In the genomic region with DNA sequence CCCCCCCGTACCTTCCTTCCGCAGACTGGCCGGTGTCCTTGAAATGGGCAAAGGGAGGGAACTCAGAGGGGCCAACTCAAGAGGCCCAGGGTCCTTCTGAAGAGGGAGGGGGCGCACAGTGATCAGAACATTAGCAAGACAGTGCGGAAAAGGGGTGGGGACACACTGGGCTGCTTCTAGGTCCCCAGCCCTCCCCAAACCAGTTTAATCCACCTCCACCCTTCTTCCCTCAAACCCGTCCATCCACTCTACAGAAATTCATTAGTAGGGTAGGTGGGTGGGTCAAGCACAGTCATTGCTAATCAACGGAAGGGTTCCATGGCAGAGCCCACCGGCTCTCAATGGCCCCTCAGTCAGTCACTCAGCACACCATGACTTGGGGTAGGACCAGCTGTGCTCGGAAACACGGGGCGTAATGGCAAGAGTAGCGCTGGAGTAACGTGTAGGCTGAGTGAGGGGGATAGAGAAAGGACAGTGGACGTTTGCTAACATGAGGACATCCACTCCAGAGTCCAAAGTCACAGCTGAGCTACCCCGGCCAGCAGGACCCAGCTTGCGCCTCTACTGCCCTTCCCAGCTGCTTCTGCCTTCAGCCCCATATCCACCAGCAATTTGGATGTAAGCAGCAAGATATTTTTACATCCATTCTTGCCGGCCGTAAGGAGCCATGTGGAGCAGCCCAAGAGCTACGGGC, we compare ENCODE assay signal across 13 mouse cellular contexts. TPM values are rescaled to one million over a fixed set of nuclear protein-coding genes. Genes with fewer than 3 reads are reported as not detected.
A peak's percentile ranks its signal among the peaks of the same experiment; 100 is the strongest.
DNase-seq lines count a peak whose midpoint lies in the region; ATAC-seq and TF ChIP-seq lines count a peak whose summit lies in the region.
"Had no signal": no experiment of that assay in that cellular context is flagged by ENCODE, and none has a peak within 500 bp of the region (broad histone marks: within the 10 kb centered on the region; RNA-seq: fewer than 3 reads in every experiment).

No protein-coding gene starts in this region.

- no peak for DNase-seq in forebrain, embryonic 10.5 days (ENCODE audit: extremely low spot score, low spot score)
- no peak for DNase-seq in kidney, postnatal 0 days (ENCODE audit: low spot score)
- no peak for DNase-seq in kidney, postnatal 10 days
- DNase-seq in thymus, postnatal 0 days (ENCODE audit: low spot score), result no peak
- DNase-seq in midbrain, embryonic 14.5 days, result no peak
- DNase-seq: adrenal gland, postnatal 25 days; cerebellum, adult 11-12 months; kidney, postnatal 36 days had no signal

- 41% methylated on average over 18 of the region's 19 CpGs for WGBS in forebrain, embryonic 10.5 days
- 48% methylated on average over 17 of the region's 19 CpGs for WGBS in forebrain, embryonic 16.5 days
- 37% methylated on average over 19 of the region's 19 CpGs for WGBS in kidney, postnatal 0 days
- 34% methylated on average over 19 of the region's 19 CpGs for WGBS in embryonic facial prominence, embryonic 13.5 days
- 58% methylated on average over 17 of the region's 19 CpGs for WGBS in liver, embryonic 16.5 days (ENCODE audit: insufficient replicate concordance)
- WGBS in midbrain, embryonic 14.5 days, result 49% methylated on average over 19 of the region's 19 CpGs

- H3K36me3 ChIP-seq in forebrain, embryonic 10.5 days (replicated peaks), result no peaks in the 10 kb centered on the region
- no peaks in the 10 kb centered on the region for H3K36me3 ChIP-seq in forebrain, embryonic 16.5 days (ENCODE audit: control insufficient read depth, insufficient read depth)
- H3K36me3 ChIP-seq in kidney, postnatal 0 days (ENCODE audit: insufficient read depth, low read length), result no peaks in the 10 kb centered on the region
- no peaks in the 10 kb centered on the region for H3K36me3 ChIP-seq in embryonic facial prominence, embryonic 13.5 days
- no peaks in the 10 kb centered on the region for H3K36me3 ChIP-seq in liver, embryonic 16.5 days (ENCODE audit: control insufficient read depth, insufficient read depth)
- no peaks in the 10 kb centered on the region for H3K36me3 ChIP-seq in midbrain, embryonic 14.5 days (ENCODE audit: control insufficient read depth, insufficient read depth, low read length)
- H3K36me3 ChIP-seq: midbrain, embryonic 12.5 days; neural tube, embryonic 13.5 days had no signal

- peaks cover 50% of the 10 kb centered on the region for H3K27me3 ChIP-seq in forebrain, embryonic 10.5 days (ENCODE audit: poor library complexity, severe bottlenecking)
- H3K27me3 ChIP-seq in forebrain, embryonic 16.5 days (replicated peaks; ENCODE audit: control insufficient read depth, insufficient read depth, low read length), result peaks cover 24% of the 10 kb centered on the region
- no peaks in the 10 kb centered on the region for H3K27me3 ChIP-seq in kidney, postnatal 0 days (ENCODE audit: insufficient read depth, low read length)
- peaks cover 48% of the 10 kb centered on the region for H3K27me3 ChIP-seq in embryonic facial prominence, embryonic 13.5 days
- H3K27me3 ChIP-seq in liver, embryonic 16.5 days (ENCODE audit: control insufficient read depth, insufficient read depth, low read depth, low read length), result no peaks in the 10 kb centered on the region; the same call in 1 of the 2 replicates
- H3K27me3 ChIP-seq in midbrain, embryonic 14.5 days (ENCODE audit: control insufficient read depth, insufficient read depth, low read length), result peaks cover 27% of the 10 kb centered on the region

- H3K4me2 ChIP-seq in forebrain, embryonic 16.5 days (ENCODE audit: low read length), result no peak overlapping the region
- peak overlapping the region; percentile 30 for H3K4me2 ChIP-seq in kidney, postnatal 0 days (ENCODE audit: low read length)
- H3K4me2 ChIP-seq in embryonic facial prominence, embryonic 13.5 days, result peak overlapping the region; percentile 46
- no peak overlapping the region for H3K4me2 ChIP-seq in liver, embryonic 16.5 days (ENCODE audit: low read depth, low read length)
- no peak overlapping the region for H3K4me2 ChIP-seq in midbrain, embryonic 14.5 days (ENCODE audit: low read length)
- H3K4me2 ChIP-seq: neural tube, embryonic 13.5 days had no signal

- no peaks in the 10 kb centered on the region for H3K9me3 ChIP-seq in forebrain, embryonic 10.5 days
- H3K9me3 ChIP-seq in forebrain, embryonic 16.5 days (ENCODE audit: control insufficient read depth, low read length), result no peaks in the 10 kb centered on the region
- H3K9me3 ChIP-seq in kidney, postnatal 0 days (replicated peaks; ENCODE audit: low read length), result no peaks in the 10 kb centered on the region
- H3K9me3 ChIP-seq in embryonic facial prominence, embryonic 13.5 days, result no peaks in the 10 kb centered on the region
- H3K9me3 ChIP-seq in liver, embryonic 16.5 days (replicated peaks; ENCODE audit: control insufficient read depth, low read length), result no peaks in the 10 kb centered on the region
- no peaks in the 10 kb centered on the region for H3K9me3 ChIP-seq in midbrain, embryonic 14.5 days (ENCODE audit: control insufficient read depth, low read length)
- H3K9me3 ChIP-seq: midbrain, embryonic 12.5 days; neural tube, embryonic 13.5 days had no signal

- TF ChIP-seq CTCF in kidney, postnatal 0 days (IDR thresholded peaks at IDR 0.05; ENCODE audit: low read depth), result no peak

- peaks cover 25% of the 10 kb centered on the region for H3K4me1 ChIP-seq in forebrain, embryonic 10.5 days
- no peaks in the 10 kb centered on the region for H3K4me1 ChIP-seq in forebrain, embryonic 16.5 days (replicated peaks; ENCODE audit: control insufficient read depth, insufficient read depth, low read length)
- no peaks in the 10 kb centered on the region for H3K4me1 ChIP-seq in kidney, postnatal 0 days (replicated peaks; ENCODE audit: insufficient read depth, low read length)
- peaks cover 17% of the 10 kb centered on the region for H3K4me1 ChIP-seq in embryonic facial prominence, embryonic 13.5 days
- H3K4me1 ChIP-seq in liver, embryonic 16.5 days (ENCODE audit: control insufficient read depth, low read depth, low read length), result peaks cover 3% of the 10 kb centered on the region
- H3K4me1 ChIP-seq in midbrain, embryonic 14.5 days (ENCODE audit: control insufficient read depth, insufficient read depth, low read length), result no peaks in the 10 kb centered on the region

- no peak overlapping the region for H3K9ac ChIP-seq in forebrain, embryonic 16.5 days (replicated peaks; ENCODE audit: low read depth, low read length)
- peak overlapping the region; percentile 61 for H3K9ac ChIP-seq in kidney, postnatal 0 days (ENCODE audit: low read depth, low read length)
- peak overlapping the region; percentile 65 for H3K9ac ChIP-seq in embryonic facial prominence, embryonic 13.5 days
- H3K9ac ChIP-seq in liver, embryonic 16.5 days (ENCODE audit: low read depth, low read length), result no peak overlapping the region
- no peak overlapping the region for H3K9ac ChIP-seq in midbrain, embryonic 14.5 days (replicated peaks; ENCODE audit: low read length)
- H3K9ac ChIP-seq: midbrain, embryonic 12.5 days; neural tube, embryonic 13.5 days had no signal

- H3K27ac ChIP-seq in forebrain, embryonic 10.5 days, result 0 out of 2 replicates have a peak overlapping the region, but pooled peaks have one; percentile 15
- H3K27ac ChIP-seq in forebrain, embryonic 16.5 days (ENCODE audit: low read length), result no peak overlapping the region
- H3K27ac ChIP-seq in kidney, postnatal 0 days, result peak overlapping the region; percentile 84
- peak overlapping the region; percentile 81 for H3K27ac ChIP-seq in embryonic facial prominence, embryonic 13.5 days
- H3K27ac ChIP-seq in liver, embryonic 16.5 days (ENCODE audit: low read length), result no peak overlapping the region
- H3K27ac ChIP-seq in midbrain, embryonic 14.5 days (replicated peaks; ENCODE audit: low read depth, low read length), result no peak overlapping the region
- H3K27ac ChIP-seq: midbrain, embryonic 12.5 days; neural tube, embryonic 13.5 days had no signal

- peak overlapping the region; percentile 37 for H3K4me3 ChIP-seq in forebrain, embryonic 10.5 days
- H3K4me3 ChIP-seq in forebrain, embryonic 16.5 days (replicated peaks; ENCODE audit: low read length), result no peak overlapping the region
- H3K4me3 ChIP-seq in kidney, postnatal 0 days (replicated peaks; ENCODE audit: low read depth, low read length), result peak overlapping the region; percentile 40
- peak overlapping the region; percentile 41 for H3K4me3 ChIP-seq in embryonic facial prominence, embryonic 13.5 days
- H3K4me3 ChIP-seq in liver, embryonic 16.5 days (ENCODE audit: low read depth, low read length), result no peak overlapping the region
- H3K4me3 ChIP-seq in midbrain, embryonic 14.5 days (replicated peaks; ENCODE audit: low read depth, low read length), result no peak overlapping the region
- H3K4me3 ChIP-seq: midbrain, embryonic 12.5 days; neural tube, embryonic 13.5 days had no signal

- no peak for ATAC-seq in forebrain, embryonic 16.5 days
- no peak for ATAC-seq in kidney, postnatal 0 days (replicated peaks; ENCODE audit: low FRiP score, low read depth)
- no peak for ATAC-seq in embryonic facial prominence, embryonic 13.5 days (ENCODE audit: insufficient number of reproducible peaks, insufficient read depth, low FRiP score, low TSS enrichment, low read depth)
- ATAC-seq in liver, embryonic 16.5 days (ENCODE audit: low read depth), result peak; percentile 70
- ATAC-seq in midbrain, embryonic 14.5 days (ENCODE audit: low FRiP score, low TSS enrichment), result no peak

RNA-seq across cellular contexts. Expression of a gene that starts 1.3 kb away (rescaled TPM):
- polyA plus RNA-seq in forebrain, embryonic 10.5 days (2016; fragmentation: Nextera tagmentation; extraction: Ambion mirVana), result 6.2 and 6.3 TPM in 2 replicates
- not detected in 2 replicates for polyA plus RNA-seq in forebrain, embryonic 16.5 days (2015; fragmentation: Nextera tagmentation; extraction: Ambion mirVana)
- polyA plus RNA-seq in kidney, postnatal 0 days (2015; fragmentation: Nextera tagmentation; extraction: Ambion mirVana), result 55.7 and 59.1 TPM in 2 replicates
- polyA plus RNA-seq in embryonic facial prominence, embryonic 13.5 days (2015; fragmentation: Nextera tagmentation; extraction: Ambion mirVana), result 21.0 and 22.9 TPM in 2 replicates
- 0.28 and 0.71 TPM in 2 replicates for polyA plus RNA-seq in liver, embryonic 16.5 days (2015; fragmentation: Nextera tagmentation; extraction: Ambion mirVana)
- 32.6 and 35.4 TPM in 2 replicates for polyA plus RNA-seq in thymus, postnatal 0 days (2015; fragmentation: Nextera tagmentation; extraction: Ambion mirVana)
- not detected in 2 replicates for polyA plus RNA-seq in midbrain, embryonic 14.5 days (2014; fragmentation: Nextera tagmentation; extraction: Ambion mirVana)

RNA-seq across cellular contexts. Expression of a gene that starts 13.2 kb away (rescaled TPM):
- polyA plus RNA-seq in forebrain, embryonic 10.5 days (2016; fragmentation: Nextera tagmentation; extraction: Ambion mirVana), result 10.3 and 11.8 TPM in 2 replicates
- 8.4 and 10.6 TPM in 2 replicates for polyA plus RNA-seq in forebrain, embryonic 16.5 days (2015; fragmentation: Nextera tagmentation; extraction: Ambion mirVana)
- 41.5 and 43.4 TPM in 2 replicates for polyA plus RNA-seq in kidney, postnatal 0 days (2015; fragmentation: Nextera tagmentation; extraction: Ambion mirVana)
- polyA plus RNA-seq in embryonic facial prominence, embryonic 13.5 days (2015; fragmentation: Nextera tagmentation; extraction: Ambion mirVana), result 21.1 and 21.4 TPM in 2 replicates
- polyA plus RNA-seq in liver, embryonic 16.5 days (2015; fragmentation: Nextera tagmentation; extraction: Ambion mirVana), result 20.8 and 25.3 TPM in 2 replicates
- 19.9 and 29.5 TPM in 2 replicates for polyA plus RNA-seq in thymus, postnatal 0 days (2015; fragmentation: Nextera tagmentation; extraction: Ambion mirVana)
- 6.0 and 6.3 TPM in 2 replicates for polyA plus RNA-seq in midbrain, embryonic 14.5 days (2014; fragmentation: Nextera tagmentation; extraction: Ambion mirVana)

RNA-seq across cellular contexts. Expression of a gene that starts 30.1 kb away (rescaled TPM):
- polyA plus RNA-seq in forebrain, embryonic 10.5 days (2016; fragmentation: Nextera tagmentation; extraction: Ambion mirVana), result 2.0 and 4.9 TPM in 2 replicates
- not detected in 2 replicates for polyA plus RNA-seq in forebrain, embryonic 16.5 days (2015; fragmentation: Nextera tagmentation; extraction: Ambion mirVana)
- 0.14 TPM in 1 of 2 replicates, not detected in the other for polyA plus RNA-seq in kidney, postnatal 0 days (2015; fragmentation: Nextera tagmentation; extraction: Ambion mirVana)
- polyA plus RNA-seq in embryonic facial prominence, embryonic 13.5 days (2015; fragmentation: Nextera tagmentation; extraction: Ambion mirVana), result 0.39 and 2.8 TPM in 2 replicates
- 258 and 277 TPM in 2 replicates for polyA plus RNA-seq in liver, embryonic 16.5 days (2015; fragmentation: Nextera tagmentation; extraction: Ambion mirVana)
- 4.1 and 5.0 TPM in 2 replicates for polyA plus RNA-seq in thymus, postnatal 0 days (2015; fragmentation: Nextera tagmentation; extraction: Ambion mirVana)
- not detected in 2 replicates for polyA plus RNA-seq in midbrain, embryonic 14.5 days (2014; fragmentation: Nextera tagmentation; extraction: Ambion mirVana)

RNA-seq across cellular contexts. Expression of a gene that starts 38.9 kb away (rescaled TPM):
- polyA plus RNA-seq in forebrain, embryonic 10.5 days (2016; fragmentation: Nextera tagmentation; extraction: Ambion mirVana), result not detected in 2 replicates
- not detected in 2 replicates for polyA plus RNA-seq in forebrain, embryonic 16.5 days (2015; fragmentation: Nextera tagmentation; extraction: Ambion mirVana)
- polyA plus RNA-seq in kidney, postnatal 0 days (2015; fragmentation: Nextera tagmentation; extraction: Ambion mirVana), result not detected in 2 replicates
- not detected in 2 replicates for polyA plus RNA-seq in embryonic facial prominence, embryonic 13.5 days (2015; fragmentation: Nextera tagmentation; extraction: Ambion mirVana)
- polyA plus RNA-seq in liver, embryonic 16.5 days (2015; fragmentation: Nextera tagmentation; extraction: Ambion mirVana), result 0.09 and 0.12 TPM in 2 replicates
- not detected in 2 replicates for polyA plus RNA-seq in thymus, postnatal 0 days (2015; fragmentation: Nextera tagmentation; extraction: Ambion mirVana)
- not detected in 2 replicates for polyA plus RNA-seq in midbrain, embryonic 14.5 days (2014; fragmentation: Nextera tagmentation; extraction: Ambion mirVana)
- polyA plus RNA-seq: midbrain, embryonic 12.5 days; neural tube, embryonic 13.5 days had no signal

RNA-seq across cellular contexts. Expression of a gene that starts 40.6 kb away (rescaled TPM):
- polyA plus RNA-seq in forebrain, embryonic 10.5 days (2016; fragmentation: Nextera tagmentation; extraction: Ambion mirVana), result 10.8 and 14.9 TPM in 2 replicates
- 13.0 and 13.6 TPM in 2 replicates for polyA plus RNA-seq in forebrain, embryonic 16.5 days (2015; fragmentation: Nextera tagmentation; extraction: Ambion mirVana)
- 72.4 and 72.9 TPM in 2 replicates for polyA plus RNA-seq in kidney, postnatal 0 days (2015; fragmentation: Nextera tagmentation; extraction: Ambion mirVana)
- polyA plus RNA-seq in embryonic facial prominence, embryonic 13.5 days (2015; fragmentation: Nextera tagmentation; extraction: Ambion mirVana), result 14.8 and 26.4 TPM in 2 replicates
- 2.6 and 4.7 TPM in 2 replicates for polyA plus RNA-seq in liver, embryonic 16.5 days (2015; fragmentation: Nextera tagmentation; extraction: Ambion mirVana)
- 6.4 and 6.8 TPM in 2 replicates for polyA plus RNA-seq in thymus, postnatal 0 days (2015; fragmentation: Nextera tagmentation; extraction: Ambion mirVana)
- 0.81 and 1.3 TPM in 2 replicates for polyA plus RNA-seq in midbrain, embryonic 14.5 days (2014; fragmentation: Nextera tagmentation; extraction: Ambion mirVana)

Comparison
In these comparisons a context has a peak if more than half of its experiments do, and no peak if none do; other contexts are left out.
1. H3K27ac ChIP-seq: peak in forebrain, embryonic 10.5 days (single experiment), kidney, postnatal 0 days (single experiment) and embryonic facial prominence, embryonic 13.5 days (single experiment); none in forebrain, embryonic 16.5 days (single experiment), liver, embryonic 16.5 days (single experiment) and midbrain, embryonic 14.5 days (single experiment).
2. H3K4me3 ChIP-seq: peak in forebrain, embryonic 10.5 days (single experiment), kidney, postnatal 0 days (single experiment) and embryonic facial prominence, embryonic 13.5 days (single experiment); none in forebrain, embryonic 16.5 days (single experiment), liver, embryonic 16.5 days (single experiment) and midbrain, embryonic 14.5 days (single experiment).
3. H3K4me2 ChIP-seq: peak in kidney, postnatal 0 days (single experiment) and embryonic facial prominence, embryonic 13.5 days (single experiment); none in forebrain, embryonic 16.5 days (single experiment), liver, embryonic 16.5 days (single experiment) and midbrain, embryonic 14.5 days (single experiment).
4. H3K9ac ChIP-seq: peak in kidney, postnatal 0 days (single experiment) and embryonic facial prominence, embryonic 13.5 days (single experiment); none in forebrain, embryonic 16.5 days (single experiment), liver, embryonic 16.5 days (single experiment) and midbrain, embryonic 14.5 days (single experiment).
5. RNA of a gene that starts 30.1 kb away (polyA plus RNA-seq): 258 to 277 TPM in liver, embryonic 16.5 days; 4.1 to 5.0 TPM in thymus, postnatal 0 days, 2.0 to 4.9 TPM in forebrain, embryonic 10.5 days, 0.39 to 2.8 TPM in embryonic facial prominence, embryonic 13.5 days, 0.14 TPM in kidney, postnatal 0 days, not detected in forebrain, embryonic 16.5 days and not detected in midbrain, embryonic 14.5 days; every median in the first group is over 10 times any median in the second.